Comparison of ENCODE assay signal across 9 mouse cellular contexts in genomic region chr15:82959151-82959550, GRCm38 (mm10). TPM values are rescaled to one million over a fixed set of nuclear protein-coding genes. Genes with fewer than 3 reads are reported as not detected.
DNase-seq lines count a peak whose midpoint lies in the region; ATAC-seq lines count a peak whose summit lies in the region.
"Had no signal": no experiment of that assay in that cellular context is flagged by ENCODE, and none has a peak within 500 bp of the region (broad histone marks: within the 10 kb centered on the region; RNA-seq: fewer than 3 reads in every experiment).

No protein-coding gene starts in this region.

- peaks cover 50% of the 10 kb centered on the region for H3K4me1 ChIP-seq in forebrain, embryonic 14.5 days (ENCODE audit: control insufficient read depth, insufficient read depth, low read length)
- H3K4me1 ChIP-seq in hindbrain, embryonic 14.5 days (replicated peaks; ENCODE audit: control insufficient read depth, insufficient read depth, low read length): peaks cover 67% of the 10 kb centered on the region

- H3K4me3 ChIP-seq in forebrain, embryonic 14.5 days (ENCODE audit: low read depth, low read length): no peak overlapping the region; the same call in 1 of the 2 replicates
- H3K4me3 ChIP-seq in hindbrain, embryonic 14.5 days (replicated peaks; ENCODE audit: low read length): no peak overlapping the region

- H3K27ac ChIP-seq in forebrain, embryonic 14.5 days (ENCODE audit: low read depth, low read length): peak overlapping the region; percentile 77
- H3K27ac ChIP-seq in hindbrain, embryonic 14.5 days: peak overlapping the region; percentile 86

- ATAC-seq in forebrain, embryonic 14.5 days: no peak
- ATAC-seq in hindbrain, embryonic 14.5 days (ENCODE audit: low FRiP score): no peak

- DNase-seq in kidney, adult 8-10 months: peak; percentile 14 to 28
- no peak for DNase-seq in kidney, postnatal 10 days
- no peak for DNase-seq in forebrain, embryonic 14.5 days (ENCODE audit: low spot score)
- DNase-seq in hindbrain, embryonic 14.5 days (ENCODE audit: low spot score): no peak
- DNase-seq in lung, postnatal 36 days: peak; percentile 62
- no peak for DNase-seq in gastrocnemius, postnatal 25 days
- no peak for DNase-seq in urinary bladder, postnatal 36 days (ENCODE audit: low spot score in 2 of 2)
- DNase-seq: spleen, adult 18-20 months; thymus, postnatal 4 days had no signal

- H3K9me3 ChIP-seq in forebrain, embryonic 14.5 days (replicated peaks; ENCODE audit: control insufficient read depth, low read length): no peaks in the 10 kb centered on the region
- no peaks in the 10 kb centered on the region for H3K9me3 ChIP-seq in hindbrain, embryonic 14.5 days (ENCODE audit: control insufficient read depth, low read length)

- H3K36me3 ChIP-seq in forebrain, embryonic 14.5 days (ENCODE audit: control insufficient read depth, insufficient read depth, low read length): no peaks in the 10 kb centered on the region
- H3K36me3 ChIP-seq in hindbrain, embryonic 14.5 days (replicated peaks; ENCODE audit: control insufficient read depth, insufficient read depth): no peaks in the 10 kb centered on the region

- H3K27me3 ChIP-seq in forebrain, embryonic 14.5 days (replicated peaks; ENCODE audit: control insufficient read depth, insufficient read depth, low read length): no peaks in the 10 kb centered on the region
- H3K27me3 ChIP-seq in hindbrain, embryonic 14.5 days (ENCODE audit: control insufficient read depth, insufficient read depth, low read length): peaks cover 11% of the 10 kb centered on the region; the same call in 1 of the 2 replicates

- peak overlapping the region; percentile 26; the same call in 1 of the 2 replicates for H3K9ac ChIP-seq in forebrain, embryonic 14.5 days (ENCODE audit: low read length)
- H3K9ac ChIP-seq in hindbrain, embryonic 14.5 days: 0 out of 2 replicates have a peak overlapping the region, but pooled peaks have one; percentile 17

- WGBS in forebrain, embryonic 14.5 days: 53% methylated on average over 12 of the region's 12 CpGs
- 56% methylated on average over 12 of the region's 12 CpGs for whole genome bisulfite sequencing in hindbrain, embryonic 14.5 days

- H3K4me2 ChIP-seq in forebrain, embryonic 14.5 days (ENCODE audit: low read length): peak overlapping the region; percentile 74
- H3K4me2 ChIP-seq in hindbrain, embryonic 14.5 days (replicated peaks): peak overlapping the region; percentile 80

RNA-seq across cellular contexts. Expression of gene Tcf20, which starts 28.5 kb away (rescaled TPM):
- polyA plus RNA-seq in forebrain, embryonic 14.5 days (2014; fragmentation: Nextera tagmentation; extraction: Ambion mirVana): 17.1 and 17.4 TPM in 2 replicates
- 14.0 TPM in 2 replicates for polyA plus RNA-seq in hindbrain, embryonic 14.5 days (2014; fragmentation: Nextera tagmentation; extraction: Ambion mirVana)
- total RNA-seq in gastrocnemius, postnatal 25 days (2021): 10 to 100 TPM; 24.4 to 25.5 TPM

Comparison
In these comparisons a context has a peak if more than half of its experiments do, and no peak if none do; other contexts are left out.
1. DNase-seq: peak in kidney, adult 8-10 months (2 of 2) and lung, postnatal 36 days (single experiment); none in kidney, postnatal 10 days (single experiment), forebrain, embryonic 14.5 days (single experiment), hindbrain, embryonic 14.5 days (single experiment), gastrocnemius, postnatal 25 days (single experiment) and urinary bladder, postnatal 36 days (0 of 2).